Mouse (Mus musculus) telencephalon, adult 2 months (tissue): ENCODE data around the gene Fam118b.

Experiments used
- DNase-seq: peaks from one replicate; pipeline ENCODE4 v3.0.0-alpha.2; 2011; ENCODE audit warnings: low read depth, low spot score

Fam118b gene

DNA sequence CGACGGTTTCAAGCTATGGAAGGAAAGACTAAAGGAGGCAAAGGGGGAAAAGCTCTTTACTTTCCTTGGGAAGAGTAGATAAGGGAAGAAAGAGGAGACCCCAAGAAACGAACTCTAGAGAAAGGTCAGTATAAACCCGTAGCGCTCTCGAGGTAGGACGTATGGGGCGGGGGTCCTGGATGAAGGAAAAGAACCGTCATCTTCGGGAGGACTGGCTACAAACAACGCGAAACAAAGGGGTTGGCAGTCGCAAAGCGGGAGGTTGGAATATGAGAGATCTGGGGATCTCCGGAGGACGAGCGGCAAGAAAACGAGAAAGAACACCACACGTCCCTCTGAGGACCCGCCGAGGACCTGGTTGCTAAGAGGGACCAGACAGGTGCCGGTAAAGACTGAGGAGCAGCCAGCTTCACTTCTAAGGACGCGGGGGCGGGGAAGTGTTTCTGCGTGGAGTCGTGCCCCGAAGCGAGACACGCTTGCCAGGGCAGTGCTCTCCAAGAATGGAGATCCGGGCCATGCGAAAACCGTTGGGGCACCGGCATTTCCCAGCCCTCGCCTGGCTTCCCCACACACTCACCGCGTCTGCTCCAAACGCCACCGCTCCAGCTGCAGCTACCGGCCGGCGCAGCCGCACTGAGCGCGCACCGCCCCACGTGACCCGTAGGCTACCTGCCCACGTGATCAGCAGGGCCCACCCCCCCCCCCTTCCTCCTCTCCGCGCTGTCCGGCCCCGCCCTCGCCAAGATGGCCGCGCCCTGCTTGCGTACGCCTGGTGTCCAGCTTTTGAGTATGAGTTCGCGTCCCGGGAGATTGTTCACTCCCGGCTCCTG lies at the start of gene Fam118b, which contains the start of gene Rpusd4:
TSS of gene Fam118b (minus strand) at position 660 of the 830 bp plus-strand sequence.
TSS of gene Rpusd4 (plus strand) at position 720 of the 830 bp plus-strand sequence.
- DNase-seq = peak; percentile 77

DNA sequence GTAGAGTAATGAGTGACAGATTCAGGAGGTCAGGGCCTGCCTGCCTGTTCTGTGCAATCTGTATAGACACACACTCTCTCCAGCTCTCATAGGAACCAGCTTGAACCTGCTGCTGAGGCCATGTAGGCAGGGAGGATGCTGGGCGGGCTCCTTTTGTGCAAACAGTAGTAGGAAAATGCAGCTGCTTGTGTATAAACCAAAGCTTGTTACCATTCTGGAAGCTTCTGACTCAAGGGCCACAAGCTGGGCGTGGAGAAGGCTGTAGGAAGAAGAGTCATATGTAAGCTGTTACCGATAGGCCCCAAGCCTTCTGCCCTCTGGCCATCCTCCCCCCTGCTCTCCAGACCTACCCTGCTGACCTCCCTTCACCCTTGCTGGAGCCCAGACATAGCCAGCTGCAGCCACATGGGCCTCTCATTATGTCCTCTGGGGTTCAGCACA lies 49.2 kb upstream of the Fam118b start:
- no peak for DNase-seq

DNA sequence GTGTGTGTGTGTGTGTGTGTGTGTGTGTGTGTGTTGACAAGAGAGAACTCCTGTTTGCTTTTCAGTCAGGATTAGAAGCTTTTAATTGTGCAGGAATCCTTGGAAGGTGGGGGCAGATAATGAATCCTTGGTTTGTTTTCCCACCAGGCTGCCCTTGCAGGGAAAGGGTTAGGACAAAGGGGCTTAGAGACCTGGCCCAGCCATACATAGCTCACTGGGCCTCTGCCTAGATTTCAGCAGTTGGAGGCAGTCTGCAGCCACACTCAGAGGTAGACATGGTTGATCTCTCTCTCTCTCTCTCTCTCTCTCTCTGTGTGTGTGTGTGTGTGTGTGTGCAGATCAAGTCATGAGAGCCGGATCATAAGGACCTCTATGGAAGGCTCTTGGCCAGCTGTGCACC lies 46.6 kb upstream of the Fam118b start:
- DNase-seq = no peak

DNA sequence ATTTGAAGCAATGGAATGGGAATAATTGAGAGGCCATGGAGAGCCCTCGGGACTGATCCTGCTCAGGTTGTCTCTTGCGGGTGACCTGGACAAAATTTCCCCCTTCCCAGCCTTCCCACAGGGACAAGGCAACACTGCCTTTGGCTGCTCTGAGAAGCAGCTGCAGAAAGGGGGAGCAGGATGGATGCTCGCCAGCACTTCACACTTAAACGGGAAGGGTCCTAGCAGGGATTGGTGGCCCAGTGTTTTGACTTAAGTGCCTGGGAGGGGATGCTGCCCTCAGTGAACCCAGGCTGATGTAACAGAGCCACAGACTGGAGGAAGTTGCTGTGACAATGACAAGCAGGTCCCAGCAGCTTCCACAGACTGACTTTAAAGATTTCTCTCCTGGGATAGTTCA lies 46.0 kb upstream of the Fam118b start:
- no peak for DNase-seq

DNA sequence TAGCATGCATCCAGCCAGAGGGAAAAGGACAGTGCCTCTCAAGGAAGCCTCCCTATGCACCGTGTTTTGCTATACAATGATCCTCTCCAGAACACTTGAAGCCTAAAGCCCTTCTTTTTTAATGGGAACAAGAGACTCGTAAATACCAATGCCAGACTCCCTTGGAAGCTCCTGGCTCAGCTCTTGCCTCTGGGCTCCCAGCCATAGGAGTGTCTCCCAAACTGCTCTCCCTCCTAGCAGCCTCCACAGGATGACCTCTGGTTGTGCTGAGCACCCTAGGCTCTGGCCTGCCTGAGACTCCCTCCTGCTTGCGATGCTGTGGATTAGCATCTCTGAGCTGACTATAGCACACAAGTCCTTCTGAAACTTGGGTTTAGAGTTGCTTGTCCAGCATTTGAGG lies 44.9 kb upstream of the Fam118b start:
- no peak for DNase-seq

DNA sequence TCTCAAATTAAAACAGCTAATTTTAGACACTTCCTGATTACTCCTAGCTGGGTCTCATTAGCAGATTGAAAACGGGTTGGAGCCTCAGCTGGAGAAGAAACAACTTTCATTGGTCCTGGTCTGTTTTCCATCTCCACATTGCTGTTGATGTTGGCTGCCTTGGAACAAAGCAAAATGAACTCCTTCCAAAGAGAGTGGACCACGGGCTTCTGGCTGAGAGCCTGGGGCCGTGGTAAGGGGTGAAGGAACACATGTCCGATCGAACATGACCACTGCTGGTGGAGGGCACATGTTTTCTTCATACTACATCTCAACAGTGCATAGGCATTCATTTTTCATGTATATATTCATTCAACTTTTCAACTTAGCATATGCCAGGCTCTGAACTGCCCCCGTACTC lies 42.8 kb upstream of the Fam118b start:
- DNase-seq = no peak

DNA sequence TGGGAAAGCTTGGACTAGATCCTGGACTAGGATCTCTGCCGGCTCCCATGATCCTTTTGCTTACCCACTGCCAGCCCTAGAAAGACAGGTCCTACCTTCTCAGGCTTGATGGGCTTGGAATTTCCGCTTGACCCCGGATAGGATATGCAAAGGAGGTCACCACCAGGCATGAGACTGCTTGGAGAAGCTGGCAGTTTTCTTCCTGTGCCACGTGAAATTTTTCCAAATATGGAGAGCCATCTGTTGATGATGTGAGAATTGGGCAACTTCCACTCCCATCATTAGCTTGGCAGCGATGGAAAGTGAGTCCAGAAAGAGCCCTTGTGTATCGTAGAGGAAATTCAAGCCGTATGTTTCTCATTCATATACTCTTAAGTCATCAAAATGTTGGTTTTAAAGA lies 39.9 kb upstream of the Fam118b start:
- DNase-seq = no peak

DNA sequence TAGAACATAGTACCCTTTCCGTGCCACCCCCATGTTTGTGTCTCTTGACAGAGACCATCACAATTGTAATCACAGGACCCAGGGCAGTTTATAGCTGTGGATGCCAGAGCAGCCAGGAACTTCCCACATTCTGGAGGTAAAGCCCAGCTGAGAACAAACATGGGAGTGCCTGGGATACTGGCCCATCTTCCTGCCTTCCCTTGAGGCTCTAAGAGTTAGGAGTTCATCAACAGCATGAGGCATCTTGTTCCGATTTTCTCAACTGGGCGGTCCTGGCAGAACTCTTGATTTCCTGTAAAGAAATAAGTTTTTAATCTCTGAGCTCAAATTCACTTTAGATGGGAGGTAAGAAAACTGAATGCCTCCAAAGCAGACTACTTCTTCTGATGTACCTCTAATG lies 34.6 kb upstream of the Fam118b start:
- DNase-seq = no peak

DNA sequence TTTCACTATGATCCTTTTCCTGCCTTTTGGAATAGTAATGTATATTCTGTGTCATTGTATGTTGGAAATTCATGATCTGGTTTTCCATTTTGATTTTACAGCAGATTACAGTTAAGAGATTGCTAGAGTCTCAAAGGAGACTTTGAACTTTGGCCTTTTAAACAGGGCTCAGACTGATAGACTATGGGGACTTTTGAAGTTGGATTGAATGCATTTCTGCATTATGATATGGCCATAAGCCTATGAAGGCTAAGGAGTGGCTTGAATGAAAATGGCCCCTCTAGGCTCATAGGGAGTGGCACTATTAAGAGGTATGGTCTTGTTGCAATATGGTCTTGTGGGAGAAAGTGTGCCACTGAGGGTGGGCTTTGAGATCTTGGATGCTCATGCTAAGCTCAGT lies 30.2 kb upstream of the Fam118b start:
- DNase-seq = no peak

DNA sequence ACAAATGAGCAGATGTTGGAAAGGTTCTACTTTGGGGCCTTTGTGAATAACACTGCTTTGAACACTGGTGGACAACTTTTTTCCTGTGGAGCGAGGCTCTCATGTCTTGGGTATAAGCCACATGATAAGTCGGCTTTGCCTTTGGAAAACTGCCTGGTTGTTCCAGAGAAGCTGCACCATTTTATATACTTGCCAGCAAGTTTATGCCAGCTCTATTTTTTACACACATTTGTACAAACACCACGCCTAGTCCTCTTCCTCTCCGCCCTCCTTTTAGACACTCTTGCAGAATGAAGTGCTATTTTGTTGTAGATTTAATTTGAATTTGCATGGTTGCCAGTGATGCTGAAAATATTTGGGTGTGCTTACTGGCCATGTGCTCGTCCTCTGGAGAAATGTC lies 25.9 kb upstream of the Fam118b start:
- DNase-seq = peak; percentile 35

DNA sequence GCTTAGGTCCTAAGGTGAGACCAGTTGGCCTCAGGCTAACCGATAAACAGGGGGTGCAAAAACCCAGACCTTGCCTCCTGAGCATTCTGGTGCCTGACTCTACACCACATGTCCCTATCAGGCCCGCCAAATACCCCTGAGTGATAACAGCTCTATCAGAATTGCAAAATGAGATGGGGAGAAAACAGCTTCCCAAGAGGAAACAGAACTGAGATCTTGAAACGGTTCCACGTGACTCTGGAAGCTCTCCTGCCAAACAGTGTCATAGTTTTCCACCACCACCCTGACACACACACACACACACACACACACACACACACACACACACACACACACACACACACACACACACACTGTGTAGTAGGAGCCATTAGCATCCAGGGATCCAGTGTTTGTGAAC lies 23.3 kb upstream of the Fam118b start:
- DNase-seq = no peak

DNA sequence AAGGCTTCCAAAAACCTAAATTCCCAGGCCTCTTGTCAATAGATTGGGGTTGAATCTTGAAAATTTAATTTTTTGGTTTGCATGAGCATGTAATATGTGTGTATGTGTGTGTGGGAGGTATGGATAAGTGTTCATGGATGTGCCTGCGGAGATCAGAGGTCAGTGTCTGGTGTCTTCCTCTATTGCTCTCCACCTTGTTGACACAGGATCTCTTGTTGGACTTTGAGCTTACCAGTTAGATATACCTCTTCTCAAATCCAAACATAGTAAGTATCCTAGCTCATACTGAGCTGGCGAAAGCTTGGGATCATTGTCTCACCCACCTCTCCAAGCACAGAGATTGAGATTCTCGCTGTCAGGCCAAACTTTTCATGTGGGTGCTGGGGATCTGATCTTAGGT lies 22.8 kb upstream of the Fam118b start:
- DNase-seq = no peak

DNA sequence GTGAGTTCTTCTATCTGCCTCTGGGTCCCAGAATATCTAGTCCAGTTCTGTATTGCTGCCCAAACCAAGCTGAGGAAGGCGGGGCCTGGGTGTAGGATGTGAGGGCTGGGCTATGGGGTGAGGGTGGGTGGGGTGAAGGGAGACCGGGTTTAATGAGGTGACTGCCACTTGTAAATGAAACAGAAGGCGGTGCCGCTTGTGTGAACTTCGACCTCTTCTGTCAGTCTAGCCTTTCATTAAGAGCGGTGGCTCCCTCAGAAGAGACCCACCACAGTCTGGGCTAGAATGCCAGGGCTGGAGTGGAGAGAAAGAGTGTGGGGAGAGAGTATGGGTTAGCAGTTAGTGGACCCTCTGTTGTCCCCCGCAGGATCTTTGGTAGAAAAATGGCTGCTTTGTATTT lies 22.4 kb upstream of the Fam118b start:
- DNase-seq = no peak

DNA sequence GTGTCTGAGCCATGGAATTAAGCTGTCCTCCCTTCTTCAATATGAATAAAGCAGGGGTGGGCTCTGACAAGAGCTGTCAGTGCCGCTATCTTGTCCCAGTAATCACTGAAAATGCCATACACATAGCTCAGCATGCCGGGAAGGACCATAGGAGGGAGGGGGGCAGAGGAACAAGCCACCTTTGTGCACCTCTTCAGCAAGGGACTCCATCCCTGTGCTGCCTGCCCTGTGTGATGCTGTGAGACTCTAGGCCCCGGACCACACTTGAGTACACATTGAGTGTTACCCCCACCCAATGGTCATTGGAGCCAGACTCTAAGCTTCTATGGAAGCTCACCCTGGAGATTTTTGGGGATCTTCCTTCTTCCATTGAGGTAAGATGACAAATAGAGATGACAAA lies 18.7 kb upstream of the Fam118b start:
- DNase-seq = no peak

DNA sequence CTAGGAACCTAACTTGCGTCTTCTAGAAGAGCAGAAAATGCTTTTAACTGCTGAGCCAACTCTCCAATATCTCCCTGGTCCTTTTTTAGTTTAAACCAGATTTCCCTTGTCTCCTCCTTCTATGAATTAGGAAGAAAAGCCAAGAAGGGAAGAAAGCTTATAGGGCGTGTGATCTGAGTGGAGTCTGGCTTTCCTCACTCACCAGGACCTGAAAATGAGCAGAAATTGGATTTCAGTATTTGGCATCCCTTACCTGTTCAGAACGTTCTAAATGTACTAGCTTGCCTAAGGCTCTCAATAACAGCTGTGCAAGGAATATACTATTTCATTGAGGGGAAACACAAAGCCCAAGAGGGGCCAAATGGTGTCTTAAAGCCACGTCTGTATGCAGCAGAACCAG lies 16.7 kb upstream of the Fam118b start:
- no peak for DNase-seq

DNA sequence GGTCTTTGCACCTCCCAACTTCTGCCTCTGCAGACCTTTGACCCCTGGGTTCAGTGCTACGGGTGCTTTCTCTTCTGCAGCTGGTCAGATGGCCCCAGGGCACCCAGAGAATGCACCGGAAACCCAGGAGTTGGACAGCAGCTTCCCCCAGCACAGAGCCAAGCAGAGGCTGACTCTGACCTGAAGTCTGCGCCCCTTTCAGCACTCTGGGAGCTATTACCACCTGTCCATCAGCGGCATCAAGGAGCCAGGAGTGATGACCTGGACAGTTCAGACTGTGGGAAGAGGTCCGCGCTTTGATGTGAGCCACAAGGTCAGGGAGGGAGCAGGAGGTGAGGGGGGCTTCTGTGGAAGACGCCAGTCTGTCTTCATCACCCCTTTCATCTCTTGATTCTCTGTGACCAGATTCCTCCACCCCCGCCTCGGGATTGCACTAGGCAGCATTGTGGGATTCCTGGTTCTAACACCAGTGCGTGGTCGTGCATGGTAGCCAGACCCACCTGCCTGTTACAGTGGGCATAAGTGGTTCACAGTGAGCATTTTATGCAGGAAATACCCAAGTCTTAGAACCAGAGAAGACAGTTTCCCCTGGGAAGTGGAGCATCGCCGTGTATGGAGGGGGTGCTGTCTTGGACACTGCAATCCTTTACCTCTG lies 15.9 kb upstream of the Fam118b start:
- DNase-seq = no peak

DNA sequence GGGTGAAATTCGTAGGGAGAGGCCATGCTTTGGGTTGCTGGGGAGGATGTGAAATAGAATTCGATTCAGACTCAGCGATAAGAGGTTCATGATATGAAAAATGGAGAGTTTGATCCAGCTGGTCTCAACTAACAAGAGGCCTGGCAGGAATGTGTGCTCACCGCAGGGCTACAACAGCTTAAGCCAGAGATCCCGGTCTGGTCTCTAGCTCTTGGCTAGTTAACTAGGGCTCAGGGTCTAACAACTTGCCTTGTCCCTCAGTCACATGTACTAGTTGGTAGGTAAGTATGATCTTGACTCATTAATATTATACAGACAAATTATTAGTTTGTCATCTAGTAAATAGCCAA lies 15.2 kb upstream of the Fam118b start:
- DNase-seq = no peak

DNA sequence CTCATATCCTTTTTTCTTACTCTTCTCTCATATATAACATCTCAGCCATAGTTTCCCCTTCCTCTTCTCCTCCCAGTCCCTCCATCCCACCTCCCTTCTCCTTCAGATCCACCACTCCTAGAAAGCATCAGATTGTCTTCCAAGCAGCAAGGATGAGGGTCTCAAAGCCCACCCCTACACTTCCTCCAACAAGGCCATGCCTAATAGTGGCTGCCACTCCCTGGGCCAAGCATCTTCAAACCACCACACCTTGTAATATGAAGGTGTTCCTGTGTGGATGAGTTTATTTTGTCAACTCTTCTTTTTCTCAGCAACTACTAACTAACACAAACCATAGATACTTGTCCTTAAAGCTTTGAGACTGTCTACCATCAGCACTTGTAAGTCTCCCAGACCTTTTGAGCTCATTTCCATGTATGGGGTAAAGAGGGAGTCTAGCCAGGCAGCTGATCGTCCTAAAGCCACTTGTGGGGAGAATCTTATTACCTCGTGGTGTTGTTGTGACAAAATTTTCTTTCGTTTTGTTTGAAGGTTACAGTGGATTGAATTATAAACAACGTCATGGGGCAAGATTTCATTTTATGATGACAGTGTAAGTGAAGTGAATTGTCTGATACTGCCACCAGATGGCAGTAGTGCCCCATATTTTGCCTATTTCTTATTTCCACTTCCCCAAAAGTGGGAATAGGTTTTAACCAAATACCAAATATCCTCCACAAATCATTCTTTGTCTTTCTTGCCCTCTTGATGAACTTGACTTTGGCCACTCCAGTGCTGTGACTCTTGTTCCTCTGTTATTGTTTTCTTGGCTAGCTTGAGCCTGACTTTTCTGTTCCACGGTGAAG lies 14.6 kb upstream of the Fam118b start:
- DNase-seq = peak; percentile 36

DNA sequence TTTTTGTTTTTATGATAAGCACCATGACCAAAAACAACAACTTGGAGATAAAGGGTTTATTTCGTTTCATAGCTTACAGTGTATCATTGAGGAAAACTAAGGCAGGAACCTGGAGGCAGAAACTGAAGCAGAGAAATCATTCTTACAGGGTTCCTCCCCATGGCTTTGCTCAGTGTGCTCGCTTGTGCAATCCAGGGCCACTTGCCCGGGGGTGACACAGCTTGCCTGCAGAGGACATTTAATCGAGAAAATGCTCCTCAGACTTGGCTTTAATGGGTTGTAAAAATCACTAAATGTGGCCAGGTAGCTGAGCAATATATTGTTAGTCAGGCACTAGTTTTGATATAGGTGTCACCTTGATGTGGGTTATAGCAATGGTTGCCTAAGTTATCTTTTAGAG lies 10.8 kb upstream of the Fam118b start:
- DNase-seq = no peak

DNA sequence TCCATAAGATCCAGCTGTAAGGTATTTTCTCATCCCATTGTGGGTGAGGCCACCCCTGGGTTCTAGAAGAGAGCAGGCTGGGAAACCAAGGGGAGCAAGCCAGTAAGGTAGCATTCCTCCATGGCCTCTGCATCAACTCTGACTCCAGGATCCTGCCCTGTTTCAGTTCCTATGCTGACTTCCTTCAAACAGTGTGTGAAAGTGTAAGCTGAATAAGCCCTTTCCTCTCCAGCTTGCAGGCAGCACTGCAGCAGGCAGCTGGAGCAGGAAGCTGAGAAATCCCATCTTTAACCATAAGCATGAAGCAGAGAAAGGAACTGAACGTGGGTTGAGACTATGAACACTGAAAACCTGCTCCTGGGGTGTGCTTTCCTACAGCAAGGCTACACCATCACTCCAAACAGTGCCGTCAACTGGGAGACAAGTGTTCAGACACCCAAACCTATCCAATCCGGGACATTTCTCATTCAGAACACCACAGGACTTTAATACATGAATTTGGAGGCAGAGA lies 10.3 kb upstream of the Fam118b start:
- DNase-seq = peak; percentile 26

DNA sequence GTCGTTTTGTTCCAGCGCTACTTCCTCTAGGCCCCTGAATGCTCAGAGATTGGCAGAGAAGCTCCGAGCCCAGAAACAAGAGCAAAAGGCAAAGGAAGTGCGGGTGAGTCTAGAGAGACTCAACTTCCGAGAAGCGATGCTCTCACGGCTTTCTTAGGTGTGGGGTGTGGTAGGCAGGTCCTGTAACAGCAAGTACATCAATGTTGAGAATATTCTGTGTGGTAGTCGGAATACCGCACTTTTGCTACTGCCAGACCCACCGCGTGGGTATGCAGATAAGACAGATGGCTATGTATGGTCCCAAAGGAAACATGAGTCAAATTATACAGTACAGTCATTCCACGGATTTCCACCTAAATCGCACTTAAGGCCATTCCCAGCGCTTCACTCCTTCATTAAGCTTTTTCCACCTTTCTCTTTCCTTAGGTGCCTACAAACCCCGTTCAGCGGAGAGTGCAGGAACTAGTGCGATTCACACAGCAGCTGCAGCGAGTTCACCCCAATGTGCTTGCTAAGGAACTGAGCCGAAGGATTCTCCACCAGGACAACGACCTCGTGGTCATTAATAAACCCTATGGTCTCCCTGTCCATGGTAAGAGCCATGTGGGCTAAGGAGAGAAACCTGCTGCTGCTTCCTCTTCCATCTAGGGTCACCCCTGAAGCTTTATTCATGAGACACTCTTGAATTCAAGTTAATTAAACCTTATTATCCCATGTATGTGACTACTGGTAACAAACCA lies 541 bp upstream of the Fam118b start:
- DNase-seq = peak; percentile 21
